Mouse (Mus musculus): ENCODE data around the gene S1pr3. TPM values are rescaled to one million over a fixed set of nuclear protein-coding genes. Genes with fewer than 3 reads are reported as not detected.

The S1pr3 gene
- polyA plus RNA-seq, 1 experiment from 2014 or later: 12.8 TPM

DNA sequence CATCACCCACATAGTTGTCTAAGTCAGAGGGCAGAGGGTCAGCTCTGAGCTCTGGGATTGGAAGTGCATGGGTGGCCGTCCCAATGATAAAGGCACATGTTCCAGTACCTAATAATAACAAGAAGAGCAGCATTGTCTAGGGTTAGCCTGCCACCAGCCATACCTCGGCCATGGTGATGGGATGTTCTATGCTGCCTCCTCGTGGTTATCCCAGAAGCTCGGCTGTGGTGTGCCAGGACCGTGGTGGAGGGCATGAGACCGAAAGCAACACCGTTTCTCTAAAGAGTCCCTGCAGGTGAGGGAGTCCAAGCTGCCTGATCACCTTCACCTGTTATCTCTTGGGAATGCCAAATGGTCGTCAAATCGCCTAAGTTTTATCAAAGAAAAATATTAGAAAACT lies 15.2 kb downstream of the S1pr3 start:
- Histone ChIP-seq H3K4me3 (replicated peaks; ENCODE audit: low read depth, low read length) (no peak overlapping the region), H3K27me3 (ENCODE audit: control insufficient read depth, insufficient read depth, low read length) (no peaks in the 10 kb centered on the region), H3K4me2 (ENCODE audit: low read length) (no peak overlapping the region), H3K9ac (replicated peaks; ENCODE audit: low read length) (no peak overlapping the region), H3K27ac (replicated peaks; ENCODE audit: low read depth, low read length) (no peak overlapping the region), H3K36me3 (ENCODE audit: control insufficient read depth, insufficient read depth, low read length) (no peaks in the 10 kb centered on the region), H3K9me3 (ENCODE audit: control insufficient read depth, low read length) (no peaks in the 10 kb centered on the region), H3K4me1 (ENCODE audit: control insufficient read depth, insufficient read depth, low read length) (peaks cover 3% of the 10 kb centered on the region; the same call in 1 of the 2 replicates)
- WGBS: 78% methylated on average over 9 of the region's 9 CpGs
- DNase-seq (no peak), ATAC-seq (ENCODE audit: low FRiP score, low TSS enrichment) (no peak)

DNA sequence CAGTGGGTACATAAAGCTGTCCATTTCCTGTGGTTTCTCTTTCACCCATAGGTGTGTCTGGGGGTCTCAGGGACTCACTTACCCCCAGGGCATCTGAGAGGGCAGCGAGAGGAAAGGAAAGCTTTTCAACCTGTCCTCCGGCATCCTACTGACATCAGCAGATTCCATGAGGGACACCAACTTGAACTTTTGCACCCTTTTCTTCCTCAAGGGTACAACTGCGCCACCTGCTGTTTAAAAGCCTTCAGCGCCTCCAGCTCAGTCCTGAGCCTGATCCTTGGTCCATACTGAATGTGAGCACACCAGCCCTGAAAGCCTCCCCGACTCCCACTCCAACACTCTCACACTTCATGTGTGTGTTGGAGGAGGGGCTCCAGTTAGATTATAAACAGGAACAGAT lies 16.2 kb downstream of the S1pr3 start:
- 26% methylated on average over 5 of the region's 5 CpGs for WGBS
- H3K9ac ChIP-seq (replicated peaks; ENCODE audit: low read length): no peak overlapping the region
- no peaks in the 10 kb centered on the region for H3K9me3 ChIP-seq (ENCODE audit: control insufficient read depth, low read length)
- H3K4me1 ChIP-seq (ENCODE audit: control insufficient read depth, insufficient read depth, low read length): peaks cover 3% of the 10 kb centered on the region; the same call in 1 of the 2 replicates
- no peaks in the 10 kb centered on the region for H3K36me3 ChIP-seq (ENCODE audit: control insufficient read depth, insufficient read depth, low read length)
- H3K4me3 ChIP-seq (replicated peaks; ENCODE audit: low read depth, low read length): no peak overlapping the region
- ATAC-seq (ENCODE audit: low FRiP score, low TSS enrichment) (no peak), DNase-seq (peak; percentile 82)
- H3K4me2 ChIP-seq (ENCODE audit: low read length): no peak overlapping the region
- no peak overlapping the region for H3K27ac ChIP-seq (replicated peaks; ENCODE audit: low read depth, low read length)
- H3K27me3 ChIP-seq (ENCODE audit: control insufficient read depth, insufficient read depth, low read length): no peaks in the 10 kb centered on the region

DNA sequence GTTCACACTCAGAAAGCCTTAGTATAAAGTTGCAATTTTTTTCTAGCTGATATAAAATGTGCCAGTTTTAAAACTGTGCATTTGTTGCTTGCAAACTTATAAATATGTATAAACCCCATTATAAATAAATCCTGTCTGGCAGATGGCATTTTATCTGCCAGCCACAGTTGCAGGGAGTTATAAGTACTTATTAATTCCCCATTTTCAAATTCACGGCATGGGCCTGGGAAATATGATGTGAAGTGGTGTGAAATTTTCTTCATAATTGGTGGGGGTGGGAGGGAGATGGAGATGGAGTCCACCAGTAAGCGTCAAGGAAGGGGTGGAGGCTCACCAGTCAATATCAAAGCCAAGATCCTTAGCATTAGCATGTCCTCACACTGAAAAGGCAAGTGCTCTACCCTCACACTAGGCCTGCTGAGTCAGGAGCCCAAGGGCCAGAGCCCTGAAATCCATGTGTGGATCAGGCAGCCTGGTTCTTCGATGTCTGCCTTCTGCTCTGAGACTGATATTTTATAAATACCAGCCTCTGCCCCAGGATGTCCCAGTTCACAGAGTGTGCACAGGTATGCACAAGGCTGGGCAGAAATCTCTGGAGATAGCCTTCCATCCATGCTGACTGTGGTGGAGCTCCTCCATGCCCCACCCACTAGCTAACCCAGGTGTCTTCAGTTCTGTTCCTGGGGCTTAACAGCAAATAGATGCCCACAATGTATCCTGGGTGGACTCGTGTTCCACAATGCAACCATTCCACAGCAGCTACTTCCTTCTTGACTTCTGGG lies 17.4 kb downstream of the S1pr3 start:
- DNase-seq: peak; percentile 51
- H3K27ac ChIP-seq (replicated peaks; ENCODE audit: low read depth, low read length): peak overlapping the region; percentile 32; the same call in 1 of the 2 replicates
- no peaks in the 10 kb centered on the region for H3K36me3 ChIP-seq (ENCODE audit: control insufficient read depth, insufficient read depth, low read length)
- H3K4me2 ChIP-seq (ENCODE audit: low read length): no peak overlapping the region
- 63% methylated on average over 4 of the region's 4 CpGs for WGBS
- H3K9me3 ChIP-seq (ENCODE audit: control insufficient read depth, low read length): no peaks in the 10 kb centered on the region
- no peak overlapping the region for H3K4me3 ChIP-seq (replicated peaks; ENCODE audit: low read depth, low read length)
- H3K4me1 ChIP-seq (ENCODE audit: control insufficient read depth, insufficient read depth, low read length): peaks cover 3% of the 10 kb centered on the region; the same call in 1 of the 2 replicates
- H3K9ac ChIP-seq (replicated peaks; ENCODE audit: low read length): no peak overlapping the region
- no peaks in the 10 kb centered on the region for H3K27me3 ChIP-seq (ENCODE audit: control insufficient read depth, insufficient read depth, low read length)
- peak; percentile 21; the same call in 1 of the 2 replicates for ATAC-seq (ENCODE audit: low FRiP score, low TSS enrichment)

DNA sequence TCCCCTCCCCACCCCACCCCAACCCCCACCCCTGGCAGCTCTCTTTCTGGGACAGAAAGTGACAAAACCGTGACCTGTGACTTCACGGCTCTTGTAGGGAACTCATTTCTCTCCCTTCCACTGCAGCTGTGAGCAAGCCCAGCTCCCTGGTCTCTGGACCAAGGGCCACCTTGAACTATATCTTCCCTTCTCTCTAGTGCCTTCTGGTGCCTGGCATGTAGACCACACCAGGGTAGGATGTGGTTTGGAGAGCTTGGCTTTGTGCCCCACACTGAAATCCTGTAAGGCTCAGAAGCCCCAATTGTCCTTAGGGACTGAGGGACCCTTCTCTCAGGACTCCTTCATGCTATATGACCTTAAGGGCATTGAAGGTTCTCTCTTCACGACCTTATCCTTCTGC lies 24.9 kb downstream of the S1pr3 start:
- H3K9me3 ChIP-seq (ENCODE audit: control insufficient read depth, low read length): no peaks in the 10 kb centered on the region
- no peak for ATAC-seq (ENCODE audit: low FRiP score, low TSS enrichment)

DNA sequence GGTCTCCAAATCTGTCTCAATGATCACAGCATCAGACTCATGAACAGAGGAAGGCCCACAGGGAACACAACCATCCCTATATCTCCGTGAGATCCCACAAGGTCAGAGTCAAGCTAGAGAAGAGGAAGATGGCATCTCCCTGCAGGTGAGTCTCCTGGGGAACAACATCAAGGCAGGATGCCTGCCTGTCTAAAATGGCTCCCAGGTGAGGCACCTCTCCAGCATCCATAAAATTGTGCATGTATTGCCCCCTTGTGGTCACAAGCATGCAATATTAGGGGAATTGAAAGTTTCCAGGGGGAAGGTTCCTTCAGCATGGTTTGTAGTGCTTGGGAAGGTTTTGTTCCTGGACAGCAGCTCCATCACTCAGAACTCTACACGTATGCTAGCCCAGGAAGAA lies 26.0 kb downstream of the S1pr3 start:
- no peak overlapping the region for H3K27ac ChIP-seq (replicated peaks; ENCODE audit: low read depth, low read length)
- no peak overlapping the region for H3K4me2 ChIP-seq (ENCODE audit: low read length)
- no peaks in the 10 kb centered on the region for H3K9me3 ChIP-seq (ENCODE audit: control insufficient read depth, low read length)
- 68% methylated on average over 2 of the region's 2 CpGs for WGBS
- H3K4me3 ChIP-seq (replicated peaks; ENCODE audit: low read depth, low read length): no peak overlapping the region
- no peaks in the 10 kb centered on the region for H3K4me1 ChIP-seq (ENCODE audit: control insufficient read depth, insufficient read depth, low read length)
- H3K36me3 ChIP-seq (ENCODE audit: control insufficient read depth, insufficient read depth, low read length): no peaks in the 10 kb centered on the region
- no peaks in the 10 kb centered on the region for H3K27me3 ChIP-seq (ENCODE audit: control insufficient read depth, insufficient read depth, low read length)
- DNase-seq (peak; percentile 58), ATAC-seq (ENCODE audit: low FRiP score, low TSS enrichment) (no peak)
- no peak overlapping the region for H3K9ac ChIP-seq (replicated peaks; ENCODE audit: low read length)

More for the DNA sequence above, 24.9 kb downstream of the S1pr3 start:
- no peak overlapping the region for H3K4me3 ChIP-seq (replicated peaks; ENCODE audit: low read depth, low read length)
- H3K4me2 ChIP-seq (ENCODE audit: low read length): no peak overlapping the region
- H3K4me1 ChIP-seq (ENCODE audit: control insufficient read depth, insufficient read depth, low read length): no peaks in the 10 kb centered on the region
- H3K9ac ChIP-seq (replicated peaks; ENCODE audit: low read length): no peak overlapping the region
- 62% methylated on average over 3 of the region's 3 CpGs for WGBS
- no peak overlapping the region for H3K27ac ChIP-seq (replicated peaks; ENCODE audit: low read depth, low read length)
- no peaks in the 10 kb centered on the region for H3K36me3 ChIP-seq (ENCODE audit: control insufficient read depth, insufficient read depth, low read length)
- H3K27me3 ChIP-seq (ENCODE audit: control insufficient read depth, insufficient read depth, low read length): no peaks in the 10 kb centered on the region
- DNase-seq: no peak

DNA sequence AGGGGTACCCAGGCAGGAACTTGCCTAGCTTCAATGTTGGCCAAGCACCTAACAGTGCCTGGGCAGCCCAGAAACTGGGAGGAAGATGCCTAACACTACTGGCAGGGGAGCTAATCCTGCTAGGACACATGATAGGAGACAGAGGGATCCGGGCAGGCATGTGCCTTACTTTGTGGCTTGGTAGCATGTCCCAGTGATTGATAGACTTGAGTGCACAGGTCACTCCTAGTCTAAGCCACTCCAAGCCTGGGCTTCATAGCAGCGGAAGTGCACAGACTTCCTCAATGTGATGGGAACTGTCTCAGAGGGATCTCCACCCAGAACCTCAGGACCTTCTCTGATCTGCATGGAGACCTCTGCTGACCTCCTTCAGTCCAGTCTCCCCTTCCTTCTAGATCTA lies 26.7 kb downstream of the S1pr3 start:
- Histone ChIP-seq H3K9me3 (ENCODE audit: control insufficient read depth, low read length) (no peaks in the 10 kb centered on the region), H3K4me2 (ENCODE audit: low read length) (no peak overlapping the region), H3K4me1 (ENCODE audit: control insufficient read depth, insufficient read depth, low read length) (no peaks in the 10 kb centered on the region), H3K27me3 (ENCODE audit: control insufficient read depth, insufficient read depth, low read length) (no peaks in the 10 kb centered on the region), H3K36me3 (ENCODE audit: control insufficient read depth, insufficient read depth, low read length) (no peaks in the 10 kb centered on the region), H3K9ac (replicated peaks; ENCODE audit: low read length) (no peak overlapping the region), H3K27ac (replicated peaks; ENCODE audit: low read depth, low read length) (no peak overlapping the region), H3K4me3 (replicated peaks; ENCODE audit: low read depth, low read length) (no peak overlapping the region)
- WGBS: 79% methylated on average over 2 of the region's 2 CpGs
- ATAC-seq (ENCODE audit: low FRiP score, low TSS enrichment) (no peak), DNase-seq (no peak)

DNA sequence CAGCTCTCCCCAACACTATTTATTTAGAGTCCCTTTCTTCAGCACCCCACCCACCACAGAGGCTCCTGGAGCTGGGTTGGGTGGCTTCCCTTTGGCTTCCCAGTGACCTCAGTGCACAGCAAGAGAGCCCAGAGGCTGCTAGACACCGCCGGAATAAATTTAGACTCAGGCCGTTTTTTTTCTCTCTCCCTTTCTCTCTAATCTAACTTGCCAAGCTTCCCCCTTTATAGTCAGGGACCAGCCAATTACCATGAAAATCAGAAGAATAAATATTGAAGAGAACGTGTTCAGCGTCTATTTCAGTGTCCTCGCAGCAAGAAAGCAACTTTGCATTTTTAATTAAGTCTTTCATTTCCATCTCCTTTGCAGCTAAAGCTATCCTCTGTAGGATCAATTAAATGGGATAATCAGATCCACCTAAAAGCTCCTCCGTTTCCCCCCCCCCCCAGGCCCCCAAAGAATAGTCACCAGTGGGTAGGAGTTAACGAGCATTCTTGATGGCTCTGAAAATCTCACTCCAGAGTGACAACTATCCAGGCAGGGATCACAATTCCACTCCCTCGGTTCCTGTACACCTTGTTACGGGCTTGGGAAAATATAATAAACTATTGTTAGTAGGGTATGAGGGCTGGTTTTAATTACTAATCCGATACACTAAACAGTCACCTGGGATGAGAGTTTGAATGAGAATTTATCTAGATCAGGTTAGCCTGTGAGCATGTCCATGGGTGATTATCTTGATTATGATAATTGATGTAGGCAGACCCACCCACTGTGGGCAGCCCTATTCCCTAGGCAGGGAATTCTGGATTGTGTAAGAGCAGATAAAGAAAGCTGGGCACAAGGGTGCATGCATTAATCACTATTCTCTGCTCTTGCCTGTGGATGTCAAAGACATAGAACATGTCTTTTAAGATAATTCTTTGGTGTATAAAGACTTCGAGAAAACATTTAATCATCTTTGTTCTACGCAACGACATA lies 29.0 kb downstream of the S1pr3 start:
- no peak overlapping the region for H3K9ac ChIP-seq (replicated peaks; ENCODE audit: low read length)

DNA sequence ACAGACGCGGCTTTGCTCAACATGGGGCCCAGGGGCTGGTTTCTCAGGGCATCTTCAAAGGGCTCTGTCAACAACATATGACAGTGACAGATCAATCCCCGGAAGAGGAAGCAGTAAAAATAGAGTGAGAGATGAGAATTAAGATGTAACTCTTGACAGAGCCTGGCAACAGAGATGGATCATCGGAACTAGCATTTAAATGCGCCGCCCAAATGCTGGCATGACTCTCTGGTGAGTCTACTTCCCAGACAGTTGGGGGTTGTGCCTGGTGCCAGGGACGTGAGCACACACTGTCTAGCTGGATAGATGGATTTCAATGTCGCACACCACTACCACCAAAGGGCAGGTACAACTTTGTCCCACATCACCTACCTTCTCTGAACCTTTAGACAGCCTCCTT lies 34.5 kb downstream of the S1pr3 start:
- Histone ChIP-seq H3K27ac (replicated peaks; ENCODE audit: low read depth, low read length) (no peak overlapping the region), H3K36me3 (ENCODE audit: control insufficient read depth, insufficient read depth, low read length) (no peaks in the 10 kb centered on the region), H3K9ac (replicated peaks; ENCODE audit: low read length) (no peak overlapping the region), H3K27me3 (ENCODE audit: control insufficient read depth, insufficient read depth, low read length) (no peaks in the 10 kb centered on the region), H3K4me1 (ENCODE audit: control insufficient read depth, insufficient read depth, low read length) (no peaks in the 10 kb centered on the region), H3K9me3 (ENCODE audit: control insufficient read depth, low read length) (no peaks in the 10 kb centered on the region), H3K4me3 (replicated peaks; ENCODE audit: low read depth, low read length) (no peak overlapping the region), H3K4me2 (ENCODE audit: low read length) (no peak overlapping the region)
- DNase-seq: no peak
- no peak for ATAC-seq (ENCODE audit: low FRiP score, low TSS enrichment)
- WGBS: 73% methylated on average over 8 of the region's 8 CpGs

More for the DNA sequence above, 29.0 kb downstream of the S1pr3 start:
- DNase-seq: peak; percentile 59
- Histone ChIP-seq H3K4me3 (replicated peaks; ENCODE audit: low read depth, low read length) (no peak overlapping the region), H3K4me2 (ENCODE audit: low read length) (no peak overlapping the region), H3K27ac (replicated peaks; ENCODE audit: low read depth, low read length) (peak overlapping the region; percentile 66), H3K9me3 (ENCODE audit: control insufficient read depth, low read length) (no peaks in the 10 kb centered on the region), H3K4me1 (ENCODE audit: control insufficient read depth, insufficient read depth, low read length) (no peaks in the 10 kb centered on the region), H3K27me3 (ENCODE audit: control insufficient read depth, insufficient read depth, low read length) (no peaks in the 10 kb centered on the region), H3K36me3 (ENCODE audit: control insufficient read depth, insufficient read depth, low read length) (no peaks in the 10 kb centered on the region)
- WGBS: 37% methylated on average over 14 of the region's 14 CpGs
- ATAC-seq (ENCODE audit: low FRiP score, low TSS enrichment): peak; percentile 41; the same call in 1 of the 2 replicates
